Comparison of ENCODE assay signal across 8 mouse cellular contexts in genomic region chr19:5060365-5061330, GRCm38 (mm10). TPM values are rescaled to one million over a fixed set of nuclear protein-coding genes. Genes with fewer than 3 reads are reported as not detected.
DNase-seq lines count a peak whose midpoint lies in the region; ATAC-seq lines count a peak whose summit lies in the region.

No protein-coding gene starts in this region.

- DNase-seq in CD4-positive, CD25-positive, alpha-beta regulatory T cell, adult 2 months (ENCODE audit: low read depth, low spot score) = peak; percentile 40
- DNase-seq in heart, postnatal 36 days = peak; percentile 48 to 65

- peaks cover 37% of the 10 kb centered on the region for H3K4me1 ChIP-seq in neural tube, embryonic 13.5 days (replicated peaks)
- peaks cover 18% of the 10 kb centered on the region for H3K4me1 ChIP-seq in neural tube, embryonic 15.5 days
- H3K4me1 ChIP-seq in stomach, embryonic 15.5 days = peaks cover 52% of the 10 kb centered on the region

- no peak overlapping the region for H3K4me3 ChIP-seq in neural tube, embryonic 13.5 days
- no peak overlapping the region for H3K4me3 ChIP-seq in neural tube, embryonic 15.5 days (replicated peaks)
- no peak overlapping the region for H3K4me3 ChIP-seq in stomach, embryonic 15.5 days (replicated peaks)

- H3K9me3 ChIP-seq in neural tube, embryonic 13.5 days = no peaks in the 10 kb centered on the region
- H3K9me3 ChIP-seq in neural tube, embryonic 15.5 days (replicated peaks) = no peaks in the 10 kb centered on the region
- no peaks in the 10 kb centered on the region for H3K9me3 ChIP-seq in stomach, embryonic 15.5 days

- no peak overlapping the region for H3K4me2 ChIP-seq in neural tube, embryonic 13.5 days
- no peak overlapping the region for H3K4me2 ChIP-seq in neural tube, embryonic 15.5 days
- no peak overlapping the region for H3K4me2 ChIP-seq in stomach, embryonic 15.5 days

- peaks cover 10% of the 10 kb centered on the region; the same call in 1 of the 2 replicates for H3K27me3 ChIP-seq in neural tube, embryonic 13.5 days
- H3K27me3 ChIP-seq in neural tube, embryonic 15.5 days (replicated peaks) = peaks cover 13% of the 10 kb centered on the region
- no peaks in the 10 kb centered on the region for H3K27me3 ChIP-seq in stomach, embryonic 15.5 days (replicated peaks)

- no peaks in the 10 kb centered on the region for H3K36me3 ChIP-seq in neural tube, embryonic 13.5 days
- no peaks in the 10 kb centered on the region for H3K36me3 ChIP-seq in neural tube, embryonic 15.5 days
- no peaks in the 10 kb centered on the region for H3K36me3 ChIP-seq in stomach, embryonic 15.5 days

- peak overlapping the region; percentile 50 for H3K9ac ChIP-seq in neural tube, embryonic 13.5 days
- no peak overlapping the region for H3K9ac ChIP-seq in neural tube, embryonic 15.5 days (replicated peaks)
- H3K9ac ChIP-seq in stomach, embryonic 15.5 days = no peak overlapping the region

- 40% methylated on average over 5 of the region's 5 CpGs for WGBS in neural tube, embryonic 13.5 days
- 38% methylated on average over 5 of the region's 5 CpGs for WGBS in neural tube, embryonic 15.5 days
- 32% methylated on average over 5 of the region's 5 CpGs for WGBS in stomach, embryonic 15.5 days

- ATAC-seq in CD4-positive, CD25-positive, alpha-beta regulatory T cell, adult 4 months = no peak
- ATAC-seq in neural tube, embryonic 13.5 days (ENCODE audit: low read depth) = 0 out of 2 replicates have a peak, but pooled peaks have one; percentile 26
- no peak for ATAC-seq in neural tube, embryonic 15.5 days (ENCODE audit: low FRiP score)
- ATAC-seq in stomach, embryonic 15.5 days (ENCODE audit: insufficient read depth, low FRiP score, low read depth) = peak; percentile 11; the same call in 1 of the 2 replicates
- no peak for ATAC-seq in erythroblast, adult 5-6 weeks (replicated peaks; ENCODE audit: low FRiP score, poor library complexity, severe bottlenecking)
- ATAC-seq in monocyte, adult 5-6 weeks (replicated peaks; ENCODE audit: insufficient number of reproducible peaks, low FRiP score, low TSS enrichment, poor library complexity, severe bottlenecking) = no peak

- intact Hi-C loops in heart, postnatal 36 days (cut with DNase I) = no loop called here

- 0 out of 2 replicates have a peak overlapping the region, but pooled peaks have one; percentile 13 for H3K27ac ChIP-seq in neural tube, embryonic 13.5 days (replicated peaks)
- H3K27ac ChIP-seq in neural tube, embryonic 15.5 days (replicated peaks) = no peak overlapping the region
- peak overlapping the region; percentile 80 for H3K27ac ChIP-seq in stomach, embryonic 15.5 days

RNA-seq across cellular contexts. Expression of gene Cd248, which starts 7.2 kb away (rescaled TPM):
- polyA plus RNA-seq in CD4-positive, CD25-positive, alpha-beta regulatory T cell, adult 4 months (2017; shearing (Covaris generic)) = not detected
- polyA plus RNA-seq in neural tube, embryonic 13.5 days (2015; fragmentation: Nextera tagmentation; extraction: Ambion mirVana) = 26.3 and 28.2 TPM in 2 replicates
- 19.9 and 27.4 TPM in 2 replicates for polyA plus RNA-seq in neural tube, embryonic 15.5 days (2015; fragmentation: Nextera tagmentation; extraction: Ambion mirVana)
- total RNA-seq in heart, postnatal 36 days (2021) = 10 to 100 TPM; 13.8 to 15.1 TPM
- 58.4 and 68.3 TPM in 2 replicates for polyA plus RNA-seq in stomach, embryonic 15.5 days (2015; fragmentation: Nextera tagmentation; extraction: Ambion mirVana)
- total RNA-seq in erythroblast, adult 5-6 weeks (2015; ENCODE audit: low replicate concordance) = 0.84 TPM in 1 of 2 replicates, not detected in the other
- total RNA-seq in erythroblast, adult 5-6 weeks (2017; ENCODE audit: low replicate concordance) = 0.09 and 0.42 TPM in 2 replicates
- not detected in 3 replicates for total RNA-seq in monocyte, adult 5-6 weeks (2017)

RNA-seq across cellular contexts. Expression of gene Rin1, which starts 10.4 kb away (rescaled TPM):
- polyA plus RNA-seq in CD4-positive, CD25-positive, alpha-beta regulatory T cell, adult 4 months (2017; shearing (Covaris generic)) = under 1 TPM; 0.14 to 0.17 TPM
- 1.4 TPM in 2 replicates for polyA plus RNA-seq in neural tube, embryonic 13.5 days (2015; fragmentation: Nextera tagmentation; extraction: Ambion mirVana)
- polyA plus RNA-seq in neural tube, embryonic 15.5 days (2015; fragmentation: Nextera tagmentation; extraction: Ambion mirVana) = 0.89 and 1.0 TPM in 2 replicates
- 1 to 10 TPM; 1.8 to 2.1 TPM for total RNA-seq in heart, postnatal 36 days (2021)
- polyA plus RNA-seq in stomach, embryonic 15.5 days (2015; fragmentation: Nextera tagmentation; extraction: Ambion mirVana) = 2.3 and 3.6 TPM in 2 replicates
- total RNA-seq in erythroblast, adult 5-6 weeks (2015; ENCODE audit: low replicate concordance) = not detected in 2 replicates
- 0.09 TPM in 1 of 2 replicates, not detected in the other for total RNA-seq in erythroblast, adult 5-6 weeks (2017; ENCODE audit: low replicate concordance)
- 0.19 to 0.68 TPM (median 0.21 TPM) in 3 replicates for total RNA-seq in monocyte, adult 5-6 weeks (2017)

RNA-seq across cellular contexts. Expression of gene Brms1, which starts 19.5 kb away (rescaled TPM):
- 100 to 1,000 TPM in 1 of 2 experiments, 10 to 100 TPM in 1; 85.7 to 136 TPM for polyA plus RNA-seq in CD4-positive, CD25-positive, alpha-beta regulatory T cell, adult 4 months (2017; shearing (Covaris generic))
- 43.5 and 51.7 TPM in 2 replicates for polyA plus RNA-seq in neural tube, embryonic 13.5 days (2015; fragmentation: Nextera tagmentation; extraction: Ambion mirVana)
- polyA plus RNA-seq in neural tube, embryonic 15.5 days (2015; fragmentation: Nextera tagmentation; extraction: Ambion mirVana) = 21.6 and 32.6 TPM in 2 replicates
- 10 to 100 TPM; 13.9 to 15.6 TPM for total RNA-seq in heart, postnatal 36 days (2021)
- polyA plus RNA-seq in stomach, embryonic 15.5 days (2015; fragmentation: Nextera tagmentation; extraction: Ambion mirVana) = 39.5 and 39.9 TPM in 2 replicates
- total RNA-seq in erythroblast, adult 5-6 weeks (2015; ENCODE audit: low replicate concordance) = 0.96 and 10.4 TPM in 2 replicates
- total RNA-seq in erythroblast, adult 5-6 weeks (2017; ENCODE audit: low replicate concordance) = 12.7 and 17.6 TPM in 2 replicates
- 16.6 to 60.3 TPM (median 46.3 TPM) in 3 replicates for total RNA-seq in monocyte, adult 5-6 weeks (2017)

RNA-seq across cellular contexts. Expression of gene AC124502.3, which starts 22.0 kb away (rescaled TPM):
- polyA plus RNA-seq in CD4-positive, CD25-positive, alpha-beta regulatory T cell, adult 4 months (2017; shearing (Covaris generic)) = under 1 TPM; 0.35 to 0.80 TPM
- 3.1 and 5.1 TPM in 2 replicates for polyA plus RNA-seq in neural tube, embryonic 13.5 days (2015; fragmentation: Nextera tagmentation; extraction: Ambion mirVana)
- 4.1 and 4.2 TPM in 2 replicates for polyA plus RNA-seq in neural tube, embryonic 15.5 days (2015; fragmentation: Nextera tagmentation; extraction: Ambion mirVana)
- total RNA-seq in heart, postnatal 36 days (2021) = 1 to 10 TPM; 1.4 to 3.9 TPM
- 2.2 and 2.3 TPM in 2 replicates for polyA plus RNA-seq in stomach, embryonic 15.5 days (2015; fragmentation: Nextera tagmentation; extraction: Ambion mirVana)
- total RNA-seq in erythroblast, adult 5-6 weeks (2015; ENCODE audit: low replicate concordance) = 0.38 TPM in 1 of 2 replicates, not detected in the other
- total RNA-seq in erythroblast, adult 5-6 weeks (2017; ENCODE audit: low replicate concordance) = 1.7 TPM in 1 of 2 replicates, not detected in the other
- total RNA-seq in monocyte, adult 5-6 weeks (2017) = 4.3 TPM in 1 of 3 replicates, not detected in the others

RNA-seq across cellular contexts. Expression of gene B4gat1, which starts 22.0 kb away (rescaled TPM):
- 10 to 100 TPM; 11.9 to 20.5 TPM for polyA plus RNA-seq in CD4-positive, CD25-positive, alpha-beta regulatory T cell, adult 4 months (2017; shearing (Covaris generic))
- 61.1 and 64.5 TPM in 2 replicates for polyA plus RNA-seq in neural tube, embryonic 13.5 days (2015; fragmentation: Nextera tagmentation; extraction: Ambion mirVana)
- 103 and 113 TPM in 2 replicates for polyA plus RNA-seq in neural tube, embryonic 15.5 days (2015; fragmentation: Nextera tagmentation; extraction: Ambion mirVana)
- total RNA-seq in heart, postnatal 36 days (2021) = 10 to 100 TPM; 45.1 to 47.2 TPM
- polyA plus RNA-seq in stomach, embryonic 15.5 days (2015; fragmentation: Nextera tagmentation; extraction: Ambion mirVana) = 38.7 and 42.1 TPM in 2 replicates
- 0.84 and 1.2 TPM in 2 replicates for total RNA-seq in erythroblast, adult 5-6 weeks (2015; ENCODE audit: low replicate concordance)
- total RNA-seq in erythroblast, adult 5-6 weeks (2017; ENCODE audit: low replicate concordance) = not detected in 2 replicates
- 5.1 to 6.9 TPM in 2 of 3 replicates, not detected in the other for total RNA-seq in monocyte, adult 5-6 weeks (2017)

Comparison
In these comparisons a context has a peak if more than half of its experiments do, and no peak if none do; other contexts are left out.
1. ATAC-seq: peak in neural tube, embryonic 13.5 days (single experiment) and stomach, embryonic 15.5 days (single experiment); none in CD4-positive, CD25-positive, alpha-beta regulatory T cell, adult 4 months (single experiment), neural tube, embryonic 15.5 days (single experiment), erythroblast, adult 5-6 weeks (single experiment) and monocyte, adult 5-6 weeks (single experiment).
2. RNA of gene Cd248, which starts 7.2 kb away (polyA plus RNA-seq): 58.4 to 68.3 TPM in stomach, embryonic 15.5 days, 26.3 to 28.2 TPM in neural tube, embryonic 13.5 days and 19.9 to 27.4 TPM in neural tube, embryonic 15.5 days; not detected in CD4-positive, CD25-positive, alpha-beta regulatory T cell, adult 4 months; every median in the first group is over 10 times any median in the second.